Mouse (Mus musculus) stomach, postnatal 0 days (tissue): ENCODE measurements around the gene Ccdc27.

Source experiments
- CTCF ChIP-seq: IDR thresholded peaks from 2 replicates; pipeline ENCODE4 v1.5.1; 2016; ENCODE audit warnings: antibody characterized with exemption, low read depth, mild to moderate bottlenecking, moderate library complexity
- EP300 ChIP-seq: optimal IDR thresholded peaks from 2 replicates; pipeline ENCODE3; 2016; ENCODE audit warnings: antibody characterized with exemption

DNA sequence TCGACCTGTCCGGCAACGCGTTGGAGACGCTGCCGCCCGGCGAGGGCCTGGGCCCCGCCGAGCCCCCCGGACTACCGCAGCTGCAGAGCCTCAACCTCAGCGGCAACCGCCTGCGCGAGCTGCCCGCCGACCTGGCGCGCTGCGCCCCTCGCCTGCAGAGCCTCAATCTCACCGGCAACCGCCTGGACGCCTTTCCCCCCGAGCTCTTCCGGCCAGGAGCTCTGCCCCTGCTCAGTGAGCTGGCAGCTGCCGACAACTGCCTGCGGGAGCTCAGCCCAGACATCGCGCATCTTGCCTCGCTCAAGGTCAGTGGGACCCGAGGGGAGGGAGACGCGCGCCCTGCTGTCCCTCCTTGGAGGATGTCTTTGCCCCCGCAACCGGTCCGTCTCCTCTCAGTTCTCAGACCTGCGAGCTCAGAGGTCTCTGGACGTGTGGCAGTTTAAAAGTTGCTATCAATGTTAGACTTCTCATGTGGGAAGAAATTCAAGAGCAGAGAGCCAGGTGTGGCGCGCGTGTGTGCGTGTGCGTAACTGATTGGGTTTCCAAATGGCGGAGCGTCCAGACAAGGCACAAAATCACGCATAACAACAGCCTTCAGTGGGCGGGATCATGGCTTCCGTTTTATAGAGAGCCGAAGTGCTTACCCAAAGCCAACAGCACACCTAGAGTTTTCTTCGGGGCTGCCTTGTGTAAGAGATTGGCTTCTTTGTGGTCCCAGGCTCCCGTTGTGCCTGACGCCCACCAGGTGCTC is 30.2 kb downstream of the Ccdc27 start:
- TF ChIP-seq EP300 = no peak
- TF ChIP-seq CTCF = no peak
